Mouse (Mus musculus): ENCODE data around the gene Ntm. TPM values are rescaled to one million over a fixed set of nuclear protein-coding genes. Genes with fewer than 3 reads are reported as not detected.

Ntm gene
- polyA plus RNA-seq, 1 experiment from 2014 or later: 39.6 TPM

DNA sequence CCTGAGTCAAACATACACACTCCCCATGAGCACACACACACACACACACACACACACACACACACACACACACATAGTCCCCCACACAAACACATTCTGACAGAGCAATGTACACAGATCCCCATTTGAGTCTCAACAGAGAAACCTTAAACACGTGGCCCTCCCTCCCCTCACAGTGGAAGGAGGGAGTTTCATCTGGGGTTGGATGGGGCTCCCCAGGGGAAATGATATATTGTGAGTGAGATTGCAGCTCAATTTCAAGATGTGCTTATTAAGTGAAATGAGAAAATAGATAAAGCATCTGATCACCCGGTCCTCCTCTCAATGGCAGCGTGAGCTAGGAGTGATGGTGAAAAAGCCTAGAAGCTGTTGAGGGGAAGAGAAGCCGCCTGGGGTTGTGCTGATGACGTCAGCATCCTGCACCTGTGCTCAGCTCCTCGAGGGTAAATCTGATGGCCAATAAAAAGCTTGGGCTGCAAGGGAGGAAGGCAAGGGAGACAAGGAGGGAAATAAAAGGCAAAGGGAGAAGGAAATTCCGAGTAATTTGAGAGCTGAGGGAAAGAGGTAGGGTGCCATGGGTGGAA is 801.8 kb downstream of the Ntm start:
- no peak overlapping the region for H3K4me2 ChIP-seq
- no peaks in the 10 kb centered on the region for H3K36me3 ChIP-seq
- H3K9me3 ChIP-seq: no peaks in the 10 kb centered on the region
- H3K4me3 ChIP-seq: no peak overlapping the region
- 38% methylated on average over 7 of the region's 7 CpGs for WGBS
- no peaks in the 10 kb centered on the region for H3K4me1 ChIP-seq
- H3K27ac ChIP-seq (replicated peaks): no peak overlapping the region
- no peak for ATAC-seq (ENCODE audit: extremely low read depth, insufficient number of reproducible peaks, low FRiP score, low TSS enrichment)
- no peaks in the 10 kb centered on the region for H3K27me3 ChIP-seq (replicated peaks)
- no peak overlapping the region for H3K9ac ChIP-seq

DNA sequence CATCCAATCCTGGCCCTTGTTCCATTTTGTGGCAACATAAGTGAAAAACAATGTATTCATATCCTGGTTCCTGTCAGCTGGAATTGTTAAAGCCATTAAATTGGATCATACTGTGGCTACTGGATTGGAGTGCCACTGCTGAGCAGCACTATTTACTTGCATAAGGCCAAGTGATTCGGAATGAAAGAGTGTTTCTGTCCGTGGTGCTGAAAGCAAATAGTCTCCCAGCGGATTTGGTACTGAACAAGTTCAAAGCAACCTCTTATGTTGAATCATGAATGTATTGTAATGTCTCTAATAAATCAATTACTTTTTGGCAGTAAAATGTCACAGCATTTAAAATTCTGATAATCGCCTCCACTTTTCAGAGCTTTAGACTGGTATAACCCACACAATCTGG is 817.0 kb downstream of the Ntm start:
- H3K27ac ChIP-seq (replicated peaks): no peak overlapping the region
- H3K9me3 ChIP-seq: no peaks in the 10 kb centered on the region
- no peaks in the 10 kb centered on the region for H3K36me3 ChIP-seq
- no peak overlapping the region for H3K9ac ChIP-seq
- no peak overlapping the region for H3K4me3 ChIP-seq
- H3K27me3 ChIP-seq (replicated peaks): no peaks in the 10 kb centered on the region
- H3K4me2 ChIP-seq: no peak overlapping the region
- no peak for ATAC-seq (ENCODE audit: extremely low read depth, insufficient number of reproducible peaks, low FRiP score, low TSS enrichment)
- 12% methylated on average over 4 of the region's 4 CpGs for WGBS
- no peaks in the 10 kb centered on the region for H3K4me1 ChIP-seq

DNA sequence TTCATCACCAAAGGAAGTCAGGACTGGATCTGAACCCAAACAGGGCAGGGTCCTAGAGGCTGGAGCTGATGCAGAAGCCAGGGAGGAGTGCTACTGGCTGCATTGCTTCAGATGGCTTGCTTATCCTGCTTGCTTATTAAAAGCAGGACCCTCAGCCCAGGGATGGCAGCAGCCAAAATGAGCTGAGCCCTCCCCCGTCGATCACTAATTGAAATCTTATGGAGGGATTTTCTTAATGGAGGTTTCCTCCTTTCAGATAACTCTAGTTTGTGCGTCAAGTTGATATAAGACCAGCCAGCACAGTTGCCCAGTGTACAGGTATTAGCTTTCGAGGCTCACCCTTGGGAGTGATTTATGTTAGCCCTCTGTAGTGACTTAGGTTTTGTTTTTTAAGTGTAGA is 826.9 kb downstream of the Ntm start:
- Histone ChIP-seq H3K36me3 (0 out of 2 replicates have a peak, but pooled peaks cover 4% of the 10 kb centered on the region), H3K27ac (replicated peaks) (no peak overlapping the region), H3K4me1 (no peaks in the 10 kb centered on the region), H3K9ac (no peak overlapping the region), H3K4me3 (no peak overlapping the region), H3K4me2 (no peak overlapping the region), H3K9me3 (peaks cover 6% of the 10 kb centered on the region), H3K27me3 (replicated peaks) (no peaks in the 10 kb centered on the region)
- 72% methylated on average over 4 of the region's 4 CpGs for WGBS
- no peak for ATAC-seq (ENCODE audit: extremely low read depth, insufficient number of reproducible peaks, low FRiP score, low TSS enrichment)

DNA sequence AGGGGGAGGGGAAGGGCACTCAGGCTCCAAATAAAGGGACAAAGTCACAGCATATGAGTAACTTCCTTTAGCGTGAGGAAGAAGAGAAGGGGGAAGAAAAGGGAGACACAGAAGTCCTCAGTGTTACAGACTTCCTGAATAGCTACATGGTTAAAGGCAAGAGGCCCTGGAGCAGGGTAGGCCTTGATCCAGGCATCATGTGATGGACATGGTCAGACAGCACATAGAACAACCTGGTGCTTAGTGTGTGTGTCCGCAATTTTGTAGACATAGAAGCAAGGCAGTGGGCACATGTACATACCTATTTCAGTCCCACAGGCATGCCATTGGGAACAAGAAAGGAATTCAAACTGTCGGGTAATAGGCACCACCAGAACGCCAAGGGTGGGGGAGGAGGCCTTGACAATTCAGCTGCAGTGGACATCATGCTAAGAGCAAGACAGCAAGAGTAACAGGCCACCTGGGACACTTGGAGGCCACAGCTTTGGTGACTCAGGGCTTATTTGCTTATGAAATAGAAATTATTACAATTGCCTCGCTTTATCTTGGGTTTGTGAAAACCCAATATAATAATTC is 832.1 kb downstream of the Ntm start:
- peaks cover 6% of the 10 kb centered on the region for H3K9me3 ChIP-seq
- H3K4me2 ChIP-seq: no peak overlapping the region
- no peak overlapping the region for H3K27ac ChIP-seq (replicated peaks)
- peaks cover 10% of the 10 kb centered on the region; the same call in 1 of the 2 replicates for H3K4me1 ChIP-seq
- no peak overlapping the region for H3K4me3 ChIP-seq
- 71% methylated on average over 5 of the region's 5 CpGs for WGBS
- H3K27me3 ChIP-seq (replicated peaks): no peaks in the 10 kb centered on the region
- H3K9ac ChIP-seq: no peak overlapping the region
- ATAC-seq (ENCODE audit: extremely low read depth, insufficient number of reproducible peaks, low FRiP score, low TSS enrichment): no peak
- 0 out of 2 replicates have a peak, but pooled peaks cover 4% of the 10 kb centered on the region for H3K36me3 ChIP-seq

DNA sequence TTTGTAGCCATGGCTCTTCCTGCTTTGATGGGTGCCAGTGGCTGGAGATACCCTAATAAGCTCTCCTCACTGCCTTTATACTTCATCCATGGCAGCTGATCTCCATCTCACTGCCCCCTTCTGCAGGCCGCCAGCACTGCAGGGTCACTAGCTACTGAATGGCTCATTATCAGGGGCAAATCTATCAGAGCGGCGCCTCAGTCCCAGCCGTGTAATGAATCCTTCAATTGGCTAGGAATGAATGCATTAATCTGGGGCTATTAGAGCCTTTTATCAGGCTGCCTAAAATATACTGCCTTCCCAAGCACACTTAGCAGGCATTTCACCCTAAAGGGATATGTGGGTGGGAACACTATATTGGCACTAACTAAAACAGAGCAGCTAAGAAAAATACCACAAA is 832.6 kb downstream of the Ntm start:
- Histone ChIP-seq H3K4me1 (peaks cover 10% of the 10 kb centered on the region; the same call in 1 of the 2 replicates), H3K9ac (no peak overlapping the region), H3K4me3 (no peak overlapping the region), H3K36me3 (0 out of 2 replicates have a peak, but pooled peaks cover 4% of the 10 kb centered on the region), H3K9me3 (peaks cover 6% of the 10 kb centered on the region), H3K27me3 (replicated peaks) (no peaks in the 10 kb centered on the region), H3K27ac (replicated peaks) (no peak overlapping the region), H3K4me2 (no peak overlapping the region)
- ATAC-seq (ENCODE audit: extremely low read depth, insufficient number of reproducible peaks, low FRiP score, low TSS enrichment): no peak
- 65% methylated on average over 4 of the region's 4 CpGs for WGBS

DNA sequence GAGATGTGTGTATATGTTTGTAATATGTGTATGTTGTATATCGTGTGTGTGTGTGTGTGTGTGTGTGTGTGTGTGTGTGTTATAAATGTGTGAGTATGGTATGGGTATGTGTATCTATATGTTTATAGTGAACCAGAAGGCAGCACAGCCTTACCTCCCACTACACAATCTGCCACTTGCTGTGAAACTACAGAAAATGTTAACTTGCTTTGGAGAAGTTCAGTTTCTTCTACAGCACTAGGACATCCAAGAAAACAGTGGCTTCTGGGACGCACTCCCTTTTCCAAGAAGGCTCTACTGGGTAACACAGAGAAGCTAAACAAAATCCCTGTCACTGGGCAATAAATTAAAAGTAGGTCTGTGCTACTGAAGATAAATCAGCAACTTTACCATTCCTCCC is 834.5 kb downstream of the Ntm start:
- Histone ChIP-seq H3K9ac (no peak overlapping the region), H3K9me3 (peaks cover 6% of the 10 kb centered on the region), H3K4me3 (no peak overlapping the region), H3K27ac (replicated peaks) (no peak overlapping the region), H3K4me1 (peaks cover 10% of the 10 kb centered on the region; the same call in 1 of the 2 replicates), H3K4me2 (no peak overlapping the region), H3K27me3 (replicated peaks) (no peaks in the 10 kb centered on the region), H3K36me3 (0 out of 2 replicates have a peak, but pooled peaks cover 4% of the 10 kb centered on the region)
- WGBS: 76% methylated on average over 2 of the region's 2 CpGs
- ATAC-seq (ENCODE audit: extremely low read depth, insufficient number of reproducible peaks, low FRiP score, low TSS enrichment): no peak

DNA sequence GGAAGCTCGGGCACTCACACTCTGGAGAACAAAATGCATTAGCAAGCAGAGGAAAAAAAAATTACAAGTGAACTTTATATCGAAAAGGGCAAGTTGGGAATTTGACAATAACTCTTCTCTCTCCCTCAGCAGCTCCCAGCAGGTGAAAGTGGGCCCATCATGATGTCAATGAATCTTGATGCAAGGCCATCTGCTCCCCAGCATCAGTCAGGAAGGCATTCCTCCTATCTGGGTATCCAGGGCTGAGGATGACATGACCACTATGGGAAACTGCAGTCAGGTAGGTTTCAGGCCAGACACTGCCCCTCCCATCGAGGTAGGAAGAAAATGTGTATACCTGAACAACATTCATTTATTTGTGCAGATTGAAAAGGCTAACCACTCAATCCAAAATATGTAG is 838.5 kb downstream of the Ntm start:
- Histone ChIP-seq H3K36me3 (no peaks in the 10 kb centered on the region), H3K4me1 (peaks cover 2% of the 10 kb centered on the region; the same call in 1 of the 2 replicates), H3K9ac (no peak overlapping the region), H3K9me3 (no peaks in the 10 kb centered on the region), H3K27me3 (replicated peaks) (no peaks in the 10 kb centered on the region), H3K4me2 (no peak overlapping the region), H3K27ac (replicated peaks) (no peak overlapping the region), H3K4me3 (no peak overlapping the region)
- ATAC-seq (ENCODE audit: extremely low read depth, insufficient number of reproducible peaks, low FRiP score, low TSS enrichment): no peak
- WGBS: 66% methylated on average over 3 of the region's 3 CpGs

DNA sequence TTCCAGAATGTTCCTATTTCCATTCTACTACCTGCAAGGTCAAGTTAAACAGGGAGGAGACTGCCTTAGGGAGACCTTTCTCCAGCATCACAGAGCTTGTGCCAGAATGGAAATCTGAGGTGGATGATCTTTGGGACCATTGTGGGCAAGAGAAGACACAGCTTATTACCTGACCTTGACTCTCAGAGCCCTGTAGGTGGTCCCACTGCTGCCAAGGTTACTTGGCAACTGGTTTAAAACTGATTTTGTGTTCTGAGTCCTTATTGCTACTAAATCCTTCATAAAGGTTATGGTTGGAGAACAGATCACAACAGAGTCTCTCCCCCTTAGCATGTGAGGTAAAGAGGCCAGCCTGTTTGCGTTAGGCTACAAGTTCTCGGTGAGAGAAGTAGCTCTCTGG is 839.1 kb downstream of the Ntm start:
- H3K27ac ChIP-seq (replicated peaks): no peak overlapping the region
- WGBS: 77% methylated on average over 2 of the region's 2 CpGs
- H3K9ac ChIP-seq: no peak overlapping the region
- H3K27me3 ChIP-seq (replicated peaks): no peaks in the 10 kb centered on the region
- H3K9me3 ChIP-seq: no peaks in the 10 kb centered on the region
- H3K4me2 ChIP-seq: no peak overlapping the region
- no peak overlapping the region for H3K4me3 ChIP-seq
- H3K36me3 ChIP-seq: no peaks in the 10 kb centered on the region
- ATAC-seq (ENCODE audit: extremely low read depth, insufficient number of reproducible peaks, low FRiP score, low TSS enrichment): no peak
- H3K4me1 ChIP-seq: no peaks in the 10 kb centered on the region

DNA sequence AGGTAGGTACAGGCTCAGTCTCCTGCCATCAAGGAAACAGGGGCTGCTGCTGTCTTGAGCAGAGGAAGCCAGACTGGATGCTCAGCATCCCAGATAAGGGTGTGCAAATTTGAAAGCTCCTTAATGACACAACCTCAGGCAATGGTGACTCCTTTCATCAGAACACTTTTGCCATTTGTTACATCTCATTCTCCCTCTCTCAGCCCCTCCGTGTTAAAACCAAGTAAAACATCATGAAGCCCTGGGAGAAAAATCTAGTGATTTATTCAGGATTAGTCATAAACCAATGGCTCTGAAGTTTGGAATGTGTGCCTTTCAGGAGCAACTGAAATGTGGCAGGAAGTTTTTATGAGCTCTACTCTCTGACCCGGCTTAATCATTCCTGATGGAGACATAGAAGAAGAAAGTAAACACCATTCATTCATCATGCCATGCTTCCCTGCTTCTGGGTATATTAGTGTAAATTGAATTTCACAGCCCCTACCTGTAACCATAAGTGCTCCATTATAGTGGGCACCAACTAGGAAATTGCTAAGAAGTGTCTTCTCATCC is 845.3 kb downstream of the Ntm start:
- Histone ChIP-seq H3K27me3 (replicated peaks) (no peaks in the 10 kb centered on the region), H3K27ac (replicated peaks) (no peak overlapping the region), H3K4me2 (no peak overlapping the region), H3K9ac (no peak overlapping the region), H3K4me3 (no peak overlapping the region), H3K4me1 (no peaks in the 10 kb centered on the region), H3K36me3 (no peaks in the 10 kb centered on the region), H3K9me3 (no peaks in the 10 kb centered on the region)
- ATAC-seq (ENCODE audit: extremely low read depth, insufficient number of reproducible peaks, low FRiP score, low TSS enrichment): no peak
- 77% methylated on average over 2 of the region's 2 CpGs for WGBS

DNA sequence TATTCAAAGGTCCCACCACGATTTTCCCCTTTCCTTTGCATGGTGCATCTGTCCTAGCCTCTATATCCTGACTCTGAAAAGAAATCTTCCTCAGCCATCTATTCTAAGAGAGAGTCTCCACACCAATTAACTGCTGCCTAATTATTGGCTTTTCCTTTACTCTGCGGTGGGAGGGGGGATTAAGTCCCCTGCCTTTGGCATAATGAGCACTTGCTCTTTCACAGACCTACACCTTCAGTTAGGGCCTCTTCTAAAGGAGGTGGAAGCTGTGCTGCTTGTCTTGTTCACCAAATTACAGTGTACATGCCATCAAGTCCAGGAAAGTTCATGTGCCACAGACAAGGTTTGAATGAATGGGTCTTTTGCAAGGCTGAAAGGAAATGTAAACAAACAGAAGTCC is 847.6 kb downstream of the Ntm start:
- no peak overlapping the region for H3K27ac ChIP-seq (replicated peaks)
- H3K27me3 ChIP-seq (replicated peaks): no peaks in the 10 kb centered on the region
- WGBS: 44% methylated on average over 2 of the region's 2 CpGs
- no peak for ATAC-seq (ENCODE audit: extremely low read depth, insufficient number of reproducible peaks, low FRiP score, low TSS enrichment)
- H3K9ac ChIP-seq: no peak overlapping the region
- H3K36me3 ChIP-seq: no peaks in the 10 kb centered on the region
- no peaks in the 10 kb centered on the region for H3K4me1 ChIP-seq
- no peak overlapping the region for H3K4me2 ChIP-seq
- H3K9me3 ChIP-seq: no peaks in the 10 kb centered on the region
- H3K4me3 ChIP-seq: no peak overlapping the region

DNA sequence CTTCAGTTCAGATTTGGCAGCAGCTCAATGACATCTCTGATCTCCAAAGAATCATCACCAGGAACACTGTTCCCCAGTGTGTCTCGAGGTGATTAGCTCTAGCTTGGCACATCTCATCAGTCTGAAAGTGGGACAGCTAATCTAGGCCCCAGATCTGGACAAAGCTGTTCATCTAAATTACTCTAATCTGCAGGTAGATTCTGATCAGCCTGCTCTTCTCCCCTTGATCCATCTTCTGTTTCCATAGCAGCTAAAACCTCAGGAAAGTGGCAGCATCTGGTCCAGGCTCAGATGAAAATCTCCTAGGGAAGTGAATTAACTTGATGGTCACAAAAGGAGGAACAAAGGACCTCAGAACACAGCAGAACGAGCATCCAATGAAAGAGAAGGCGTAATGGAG is 856.2 kb downstream of the Ntm start:
- H3K9me3 ChIP-seq: no peaks in the 10 kb centered on the region
- 46% methylated on average over 3 of the region's 3 CpGs for WGBS
- H3K4me3 ChIP-seq: no peak overlapping the region
- no peak overlapping the region for H3K9ac ChIP-seq
- H3K4me2 ChIP-seq: no peak overlapping the region
- ATAC-seq (ENCODE audit: extremely low read depth, insufficient number of reproducible peaks, low FRiP score, low TSS enrichment): no peak
- peaks cover 3% of the 10 kb centered on the region; the same call in 1 of the 2 replicates for H3K4me1 ChIP-seq
- H3K36me3 ChIP-seq: no peaks in the 10 kb centered on the region
- H3K27ac ChIP-seq (replicated peaks): no peak overlapping the region
- H3K27me3 ChIP-seq (replicated peaks): no peaks in the 10 kb centered on the region

DNA sequence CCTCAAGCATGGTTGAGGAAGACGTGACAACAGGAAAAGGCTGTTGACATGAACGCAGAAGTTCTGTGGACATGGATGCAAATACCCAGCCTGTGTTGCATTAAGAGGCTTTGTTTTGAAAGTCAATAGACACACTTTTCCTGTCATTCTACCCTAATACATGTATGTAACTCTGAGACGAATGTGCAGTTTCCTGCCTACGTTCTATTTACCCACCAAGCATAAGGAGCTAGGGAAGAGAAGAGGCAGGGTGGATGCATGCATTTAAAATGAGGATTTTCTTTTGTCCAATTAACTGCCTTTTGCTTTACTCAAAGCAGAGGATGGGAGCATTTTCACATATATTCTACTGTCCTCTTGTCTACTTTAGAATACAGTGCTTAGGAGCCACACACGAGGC is 858.5 kb downstream of the Ntm start:
- H3K4me1 ChIP-seq: peaks cover 3% of the 10 kb centered on the region; the same call in 1 of the 2 replicates
- no peak overlapping the region for H3K4me3 ChIP-seq
- H3K27ac ChIP-seq (replicated peaks): no peak overlapping the region
- H3K9ac ChIP-seq: no peak overlapping the region
- no peaks in the 10 kb centered on the region for H3K27me3 ChIP-seq (replicated peaks)
- no peak overlapping the region for H3K4me2 ChIP-seq
- no peak for ATAC-seq (ENCODE audit: extremely low read depth, insufficient number of reproducible peaks, low FRiP score, low TSS enrichment)
- no peaks in the 10 kb centered on the region for H3K9me3 ChIP-seq
- no peaks in the 10 kb centered on the region for H3K36me3 ChIP-seq
- WGBS: 70% methylated on average over 5 of the region's 5 CpGs
